Mouse (Mus musculus): ENCODE measurements around the gene Ccl9.

Ccl9 gene

GRCm38 (mm10) chr11:83578186-83578760 is at the start of gene Ccl9:
Gene Ccl9, minus strand, starts transcription at chr11:83578636.
- DNase-seq (ENCODE audit: low spot score) = no peak

DNA sequence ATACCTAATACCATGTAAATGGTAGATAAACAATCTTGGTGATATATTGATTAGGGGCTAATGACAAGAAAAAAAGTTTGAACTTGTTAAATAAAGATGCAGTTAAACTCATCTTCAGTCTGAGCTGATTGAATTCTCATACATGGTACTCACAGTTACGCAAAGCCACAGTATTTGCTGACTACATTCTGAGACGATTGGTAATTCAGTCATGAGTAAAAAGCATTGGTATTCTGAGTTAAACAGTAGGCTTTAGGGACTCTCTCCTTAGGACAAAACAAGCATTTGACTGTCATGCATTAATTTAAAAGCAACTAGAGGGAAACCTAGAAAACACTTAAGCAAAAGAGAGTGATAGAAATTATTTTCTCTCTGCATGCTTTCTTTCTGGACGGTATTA is 45.1 kb upstream of the Ccl9 start:
- no peak for DNase-seq (ENCODE audit: low spot score)

- DNase-seq (ENCODE audit: low spot score) = no peak
Measured at GRCm38 (mm10) chr11:83619037-83619436, 40.6 kb upstream of the Ccl9 start.

DNA sequence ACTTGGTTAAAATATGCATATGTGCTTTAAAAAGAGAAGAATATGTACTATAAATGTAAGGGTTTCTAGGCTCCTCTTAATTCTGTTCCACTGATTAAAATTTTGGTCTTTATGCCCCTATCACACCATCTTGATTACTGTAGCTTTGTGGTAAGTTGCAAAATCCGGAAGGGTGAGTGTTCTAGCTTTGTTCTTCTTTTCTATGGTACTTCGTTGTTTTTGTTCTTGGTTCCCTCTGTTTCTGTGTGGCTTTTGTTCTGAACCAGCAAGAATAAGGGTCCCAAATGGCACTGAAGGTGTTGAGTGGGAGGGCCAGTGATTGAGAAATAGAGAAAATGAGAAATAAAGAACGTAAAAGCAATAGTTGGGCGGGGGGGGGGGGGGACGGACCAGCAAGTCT is 39.8 kb upstream of the Ccl9 start:
- no peak for DNase-seq (ENCODE audit: low spot score)

DNA sequence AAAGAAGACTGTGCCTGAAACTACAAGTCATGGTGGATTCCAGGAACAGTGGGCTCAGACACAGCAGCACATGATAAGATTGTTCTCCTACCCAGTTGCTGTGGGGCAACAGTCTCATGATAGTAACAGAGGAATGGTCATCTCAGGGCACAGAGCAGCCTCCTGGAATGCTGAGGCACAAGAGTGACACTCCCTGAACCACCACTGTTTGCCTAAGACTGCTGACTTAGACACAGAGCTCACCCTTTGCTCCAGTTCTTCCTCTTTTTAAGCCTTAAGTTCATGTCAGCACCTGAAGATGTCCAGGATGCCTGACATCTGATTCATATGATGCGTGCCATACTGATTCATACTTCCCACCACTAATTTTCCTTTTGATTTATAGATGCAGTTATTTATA is 38.1 kb upstream of the Ccl9 start:
- no peak for DNase-seq (ENCODE audit: low spot score)

DNA sequence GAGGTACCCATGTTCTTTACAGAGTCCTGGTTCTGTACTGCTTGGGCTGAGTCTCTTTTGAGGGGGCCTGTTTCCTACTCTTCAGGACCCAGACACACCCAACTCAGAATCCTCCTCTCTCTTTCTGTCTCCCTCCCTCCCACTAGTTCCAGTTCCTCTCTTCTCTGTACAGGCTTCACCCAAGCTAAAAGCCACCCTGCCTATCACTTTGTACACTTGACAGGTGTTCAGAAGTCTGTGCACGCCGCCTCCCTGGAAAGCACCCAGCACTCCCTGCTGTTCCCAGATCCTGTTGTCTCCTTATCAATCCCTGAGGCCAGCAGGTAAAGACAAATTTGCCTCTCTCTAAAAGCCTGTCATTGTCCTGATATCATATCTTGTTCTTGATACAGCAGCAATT is 32.5 kb upstream of the Ccl9 start:
- DNase-seq (ENCODE audit: low spot score) = no peak

DNA sequence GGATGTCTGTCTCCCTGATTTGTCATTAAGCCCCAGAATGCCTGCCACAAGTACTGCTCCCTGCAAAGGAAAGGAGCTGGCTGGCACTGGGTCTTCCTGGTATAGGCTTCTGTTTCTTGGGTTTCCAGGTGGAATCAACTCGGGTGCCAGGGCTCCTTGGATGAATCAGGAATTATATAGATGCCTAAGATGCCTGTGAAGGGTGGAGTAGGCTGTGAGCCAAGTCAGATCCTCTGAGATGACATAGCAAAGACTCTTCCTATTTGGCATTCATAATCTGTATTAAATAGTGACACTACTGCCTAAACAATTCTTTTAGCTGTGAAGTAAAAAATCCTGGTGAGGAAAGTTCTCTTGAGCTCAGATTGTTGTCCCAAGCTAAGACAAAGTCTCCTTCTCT is 28.0 kb upstream of the Ccl9 start:
- DNase-seq (ENCODE audit: low spot score) = no peak

- DNase-seq (ENCODE audit: low spot score) = no peak
Measured at GRCm38 (mm10) chr11:83605535-83605934, 27.1 kb upstream of the Ccl9 start.

DNA sequence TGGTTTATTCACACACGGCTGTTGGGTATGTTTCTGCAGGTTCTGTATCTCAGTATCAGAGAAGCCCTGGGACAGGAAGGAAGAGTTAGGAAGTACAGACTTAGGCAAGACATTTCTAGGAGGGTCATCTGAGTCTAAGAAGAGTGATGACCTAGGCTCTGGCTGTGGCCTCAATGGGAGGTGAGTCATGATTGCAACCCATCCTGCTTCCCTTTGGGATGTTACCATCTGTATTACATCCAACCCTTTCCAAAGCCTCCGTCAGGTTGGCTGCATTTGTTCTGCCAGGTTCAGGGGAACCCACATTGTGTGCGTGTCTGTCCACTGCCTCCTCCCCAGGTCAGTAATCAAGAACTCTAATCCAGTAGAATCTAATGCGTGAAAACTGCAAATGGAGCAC is 26.3 kb upstream of the Ccl9 start:
- no peak for DNase-seq (ENCODE audit: low spot score)

GRCm38 (mm10) chr11:83603399-83603798 is 25.0 kb upstream of the Ccl9 start:
- DNase-seq (ENCODE audit: low spot score) = no peak

GRCm38 (mm10) chr11:83600576-83600975 is 22.1 kb upstream of the Ccl9 start:
- no peak for DNase-seq (ENCODE audit: low spot score)

DNA sequence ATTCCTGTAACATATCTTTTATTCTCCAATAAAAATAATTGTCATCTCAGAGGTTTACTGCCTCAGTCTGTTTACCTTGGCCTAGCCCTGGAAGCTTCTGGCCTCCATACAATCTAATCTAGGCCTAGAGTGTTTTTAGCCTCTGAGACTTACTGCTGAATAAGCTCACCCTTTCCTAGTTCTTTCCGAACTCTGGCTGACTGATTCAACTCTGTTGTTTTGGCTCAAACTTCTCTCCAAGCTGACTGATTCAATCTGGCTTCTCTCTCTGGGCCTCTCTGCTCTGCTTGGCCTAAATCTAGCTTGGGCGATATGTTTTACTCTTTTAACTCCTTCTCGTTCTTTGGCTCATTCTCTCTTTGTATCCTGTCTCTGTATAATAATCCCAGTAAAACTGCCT is 20.6 kb upstream of the Ccl9 start:
- DNase-seq (ENCODE audit: low spot score) = no peak

GRCm38 (mm10) chr11:83598207-83598837 is 19.9 kb upstream of the Ccl9 start:
- no peak for DNase-seq (ENCODE audit: low spot score)

DNA sequence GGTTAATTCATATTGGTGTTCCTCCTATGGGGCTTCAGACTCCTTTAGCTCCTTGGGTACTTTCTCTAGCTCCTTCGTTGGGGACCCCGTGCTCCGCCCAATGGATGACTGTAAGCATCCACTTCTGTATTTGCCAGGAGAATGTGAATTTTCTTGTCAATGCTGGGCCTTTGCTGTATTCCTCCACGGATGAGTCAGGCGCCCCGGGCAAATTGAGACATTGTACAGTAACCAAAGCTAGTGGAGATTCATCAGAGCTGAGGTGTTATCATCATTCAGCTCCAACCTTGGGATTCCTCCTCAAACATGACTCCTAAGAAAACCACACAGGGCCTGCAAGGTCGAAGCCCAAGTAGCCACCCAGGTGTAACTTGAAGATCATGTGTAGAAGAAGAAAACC is 19.4 kb upstream of the Ccl9 start:
- DNase-seq (ENCODE audit: low spot score) = no peak

GRCm38 (mm10) chr11:83595669-83596455 is 17.4 kb upstream of the Ccl9 start:
- DNase-seq (ENCODE audit: low spot score) = no peak

DNA sequence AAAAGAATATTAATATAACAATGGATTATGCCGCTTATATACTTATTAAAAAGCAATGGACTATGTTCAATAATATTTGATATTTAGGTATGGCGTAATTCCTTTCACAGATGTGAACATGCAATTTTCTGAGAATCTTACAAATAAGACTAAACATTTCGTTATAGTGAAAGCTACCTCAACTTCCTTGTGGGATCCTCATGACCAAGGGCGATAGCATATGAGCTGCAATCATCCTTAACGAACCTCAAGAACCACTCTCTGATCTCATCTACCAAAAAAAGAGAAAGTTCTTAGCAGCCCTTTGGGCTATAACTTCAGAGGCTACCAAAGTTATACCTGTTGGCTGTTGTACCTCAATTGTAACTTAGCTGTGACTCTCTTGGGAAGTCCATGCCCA is 15.0 kb upstream of the Ccl9 start:
- DNase-seq (ENCODE audit: low spot score) = no peak

GRCm38 (mm10) chr11:83592853-83593252 is 14.4 kb upstream of the Ccl9 start, which contains the start of gene Ccl6:
Gene Ccl6, minus strand, starts transcription at chr11:83593087.
- no peak for DNase-seq (ENCODE audit: low spot score)

DNA sequence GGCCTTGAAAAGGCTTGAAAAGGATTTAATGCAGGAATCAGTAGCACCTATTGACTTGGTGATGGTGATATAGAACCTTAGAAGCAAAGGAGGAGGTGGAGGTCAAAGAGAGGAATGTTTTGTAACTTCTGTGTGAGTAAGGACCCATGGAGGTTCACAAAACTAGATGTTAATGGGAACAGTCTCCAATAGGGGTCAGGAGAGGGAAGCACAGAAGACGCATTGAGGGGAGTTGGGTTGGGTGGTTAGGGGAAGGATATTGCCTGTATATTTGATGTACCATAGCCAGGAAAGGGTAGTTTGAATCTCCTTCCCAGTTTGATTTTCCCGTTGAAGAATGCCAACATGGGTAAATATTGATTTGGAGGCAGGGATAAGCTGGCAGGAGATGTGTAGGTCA is 5.8 kb upstream of the Ccl9 start:
- DNase-seq (ENCODE audit: low spot score) = no peak

GRCm38 (mm10) chr11:83583450-83583754 is 5.0 kb upstream of the Ccl9 start:
- DNase-seq (ENCODE audit: low spot score) = no peak

GRCm38 (mm10) chr11:83582626-83583449 is 4.4 kb upstream of the Ccl9 start:
- no peak for DNase-seq (ENCODE audit: low spot score)

DNA sequence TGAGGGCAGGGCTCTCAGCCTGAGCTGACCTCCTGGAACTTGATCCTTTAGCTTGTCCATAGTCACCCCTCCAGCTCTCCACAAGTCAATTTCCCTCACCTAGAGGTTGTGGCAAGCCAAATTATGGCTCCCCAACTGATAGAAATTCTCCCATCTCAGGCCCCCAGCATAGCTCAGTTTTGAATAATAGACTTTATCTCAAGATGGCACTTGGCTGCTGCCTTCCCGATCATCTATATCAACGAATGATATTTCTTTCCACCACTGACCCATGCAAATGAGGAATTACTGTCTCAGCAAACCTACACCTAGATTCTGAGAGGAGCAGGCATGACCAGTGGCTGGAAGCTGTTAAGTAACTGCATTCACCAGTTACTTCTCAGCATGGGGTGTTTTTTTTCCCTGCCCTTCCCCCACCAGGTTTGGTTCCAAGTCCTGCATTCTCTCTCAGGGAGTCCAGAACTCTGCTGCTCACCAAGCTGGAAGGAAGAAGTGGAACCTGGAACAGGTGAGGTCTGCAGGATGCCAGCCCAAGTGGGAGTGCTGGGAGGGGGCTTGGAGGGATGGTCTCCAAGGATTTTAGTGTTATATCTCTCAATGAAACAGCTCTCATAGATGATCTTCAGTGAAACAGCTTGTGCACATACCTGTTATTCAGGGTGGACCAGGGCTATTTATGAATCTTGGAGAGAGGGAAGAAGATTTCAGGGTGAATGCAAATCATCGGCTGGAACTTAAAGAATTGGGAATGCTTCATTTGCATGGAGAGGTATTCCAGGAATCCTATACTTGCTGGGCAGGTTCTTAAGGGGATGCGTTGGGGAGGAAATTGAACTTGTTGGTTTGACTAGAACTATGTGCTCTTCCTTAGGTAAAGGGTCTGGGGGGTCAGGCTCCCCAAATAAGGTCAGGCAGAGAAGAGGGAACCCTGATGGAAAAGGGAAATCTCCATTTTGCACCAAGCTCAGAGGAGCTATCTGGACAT is 3.5 kb upstream of the Ccl9 start:
- DNase-seq (ENCODE audit: low spot score) = no peak

Measured in layer of hippocampus, adult 11-12 months (tissue).